Mouse (Mus musculus): ENCODE data around the gene 4931440F15Rik.

GRCm38 (mm10) chr11:29786583-29787219 is 38.8 kb downstream of the 4931440F15Rik start:
- TF ChIP-seq CTCF (IDR thresholded peaks at IDR 0.05 in 2 of 3, conservative IDR thresholded peaks at IDR 0.05 in 1 of 3; ENCODE audit: control insufficient read depth in 1 of 3, insufficient read depth in 1 of 3, low read depth in 2 of 3, low read length in 3 of 3, poor library complexity in 1 of 3, severe bottlenecking in 1 of 3) = no peak
- TF ChIP-seq KAT2A (conservative IDR thresholded peaks at IDR 0.05; ENCODE audit: low read depth, low read length) = no peak
- peak; percentile 88 for TF ChIP-seq TCF12 (IDR thresholded peaks at IDR 0.05; ENCODE audit: low read depth, low read length)
- no peak for TF ChIP-seq NELFE (IDR thresholded peaks at IDR 0.05; ENCODE audit: low read depth, low read length)
- no peak for TF ChIP-seq NRF1 (IDR thresholded peaks at IDR 0.05; ENCODE audit: insufficient read depth, low read depth, low read length, poor library complexity, severe bottlenecking)
- TF ChIP-seq ZNF384 (IDR thresholded peaks at IDR 0.05; ENCODE audit: low read depth, low read length) = no peak
- peak; percentile 95 for TF ChIP-seq USF1 (IDR thresholded peaks at IDR 0.05; ENCODE audit: low read depth, low read length)
- peak; percentile 99 for TF ChIP-seq RCOR1 (IDR thresholded peaks at IDR 0.05; ENCODE audit: low read depth, low read length)
- TF ChIP-seq ETS1 (IDR thresholded peaks at IDR 0.05; ENCODE audit: low read depth, low read length) = peak; percentile 91
- TF ChIP-seq POLR2AphosphoS2 (IDR thresholded peaks at IDR 0.05; ENCODE audit: low read length) = no peak
- no peak for TF ChIP-seq POLR2A (IDR thresholded peaks at IDR 0.05; ENCODE audit: control insufficient read depth in 1 of 2, insufficient read depth in 1 of 2, low read depth in 1 of 2, low read length in 2 of 2, poor library complexity in 1 of 2)
- TF ChIP-seq JUND (IDR thresholded peaks at IDR 0.05; ENCODE audit: low read depth, low read length) = no peak
